Mouse (Mus musculus) induced T-regulatory cell, adult 2 months (primary cell): ENCODE data around the gene Kctd19.
A peak's percentile ranks its signal among the peaks of the same experiment; 100 is the strongest.

Experiments
- DNase-seq: peaks from one replicate; pipeline ENCODE4 v3.0.0-alpha.2; 2012; ENCODE audit warnings: low read depth

Kctd19 gene

GRCm38 (mm10) chr8:105422006-105422405, 8.7 kb upstream of the Kctd19 start:
- no peak for DNase-seq

- DNase-seq: no peak
Measured at GRCm38 (mm10) chr8:105419800-105420199, 6.5 kb upstream of the Kctd19 start.

GRCm38 (mm10) chr8:105418992-105419391, 5.7 kb upstream of the Kctd19 start:
- no peak for DNase-seq

- DNase-seq: no peak
Measured at GRCm38 (mm10) chr8:105409947-105410346, 3.4 kb downstream of the Kctd19 start.

GRCm38 (mm10) chr8:105408331-105408730, 5.0 kb downstream of the Kctd19 start:
- DNase-seq: no peak

- DNase-seq: no peak
Measured at GRCm38 (mm10) chr8:105406416-105406815, 6.9 kb downstream of the Kctd19 start.

GRCm38 (mm10) chr8:105404496-105404895, 8.8 kb downstream of the Kctd19 start:
- DNase-seq: no peak

- no peak for DNase-seq
Measured at GRCm38 (mm10) chr8:105403467-105403866, 9.8 kb downstream of the Kctd19 start.

- no peak for DNase-seq
Measured at GRCm38 (mm10) chr8:105400016-105400415, 13.3 kb downstream of the Kctd19 start.

GRCm38 (mm10) chr8:105397747-105398146, 15.6 kb downstream of the Kctd19 start:
- DNase-seq: peak; percentile 50

- no peak for DNase-seq
Measured at GRCm38 (mm10) chr8:105393915-105394314, 19.4 kb downstream of the Kctd19 start.

GRCm38 (mm10) chr8:105393089-105393787, 20.1 kb downstream of the Kctd19 start:
- no peak for DNase-seq

GRCm38 (mm10) chr8:105389096-105389495, 24.2 kb downstream of the Kctd19 start:
- DNase-seq: no peak

GRCm38 (mm10) chr8:105387151-105387550, 26.2 kb downstream of the Kctd19 start:
- DNase-seq: no peak

GRCm38 (mm10) chr8:105384070-105384469, 29.2 kb downstream of the Kctd19 start:
- peak; percentile 20 for DNase-seq

GRCm38 (mm10) chr8:105380308-105380707, 33.0 kb downstream of the Kctd19 start:
- DNase-seq: no peak

- no peak for DNase-seq
Measured at GRCm38 (mm10) chr8:105378673-105379072, 34.6 kb downstream of the Kctd19 start.

GRCm38 (mm10) chr8:105374513-105374966, 38.8 kb downstream of the Kctd19 start:
- peak; percentile 45 for DNase-seq

GRCm38 (mm10) chr8:105373032-105373431, 40.3 kb downstream of the Kctd19 start, which contains the start of gene Plekhg4:
TSS of gene Plekhg4 (plus strand) at chr8:105373274.
- DNase-seq: no peak

- DNase-seq: no peak
Measured at GRCm38 (mm10) chr8:105372473-105372872, 40.8 kb downstream of the Kctd19 start.

- DNase-seq: peak; percentile 46
Measured at GRCm38 (mm10) chr8:105367107-105367506, 46.2 kb downstream of the Kctd19 start.

GRCm38 (mm10) chr8:105361751-105362702, 51.3 kb downstream of the Kctd19 start:
- no peak for DNase-seq

GRCm38 (mm10) chr8:105359646-105360045, 53.7 kb downstream of the Kctd19 start:
- DNase-seq: no peak
